Mouse (Mus musculus): ENCODE data around the gene Morc3. TPM values are rescaled to one million over a fixed set of nuclear protein-coding genes. Genes with fewer than 3 reads are reported as not detected.

Gene Morc3
- polyA plus RNA-seq, 1 experiment: 34.2 TPM

DNA sequence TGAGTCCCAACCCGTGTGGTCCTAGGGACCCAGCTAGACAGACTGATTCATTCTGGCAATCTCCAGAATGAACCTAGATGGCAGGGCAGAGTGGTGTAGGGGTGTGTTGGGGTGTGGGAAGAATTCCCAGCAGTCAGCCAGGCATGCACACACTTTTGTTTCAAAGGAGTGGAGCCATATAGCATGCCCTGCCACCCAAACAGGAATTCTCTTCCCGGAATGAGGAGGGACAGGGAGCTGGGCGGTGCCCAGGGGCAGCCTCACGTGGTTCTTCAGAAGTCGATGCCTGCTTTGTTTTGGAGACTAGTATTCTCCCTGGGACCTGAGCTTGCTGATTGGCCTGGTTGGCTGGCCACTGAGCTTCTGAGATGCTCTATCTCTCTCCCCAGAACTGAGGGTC is 37.1 kb upstream of the Morc3 start:
- 83% methylated on average over 5 of the region's 5 CpGs for WGBS
- TF ChIP-seq CTCF (IDR thresholded peaks at IDR 0.05; ENCODE audit: control insufficient read depth, insufficient read depth, low read length): no peak
- no peak for TF ChIP-seq POLR2A (IDR thresholded peaks at IDR 0.05; ENCODE audit: borderline replicate concordance, control insufficient read depth, low read depth, low read length)
- H3K4me1 ChIP-seq (ENCODE audit: control insufficient read depth, insufficient read depth, low read length): no peaks in the 10 kb centered on the region; the same call in 1 of the 2 replicates
- H3K27ac ChIP-seq (ENCODE audit: control insufficient read depth, insufficient read depth, low read depth, low read length, poor library complexity): no peak overlapping the region
- H3K4me3 ChIP-seq (replicated peaks; ENCODE audit: control insufficient read depth, low read depth, low read length): no peak overlapping the region

DNA sequence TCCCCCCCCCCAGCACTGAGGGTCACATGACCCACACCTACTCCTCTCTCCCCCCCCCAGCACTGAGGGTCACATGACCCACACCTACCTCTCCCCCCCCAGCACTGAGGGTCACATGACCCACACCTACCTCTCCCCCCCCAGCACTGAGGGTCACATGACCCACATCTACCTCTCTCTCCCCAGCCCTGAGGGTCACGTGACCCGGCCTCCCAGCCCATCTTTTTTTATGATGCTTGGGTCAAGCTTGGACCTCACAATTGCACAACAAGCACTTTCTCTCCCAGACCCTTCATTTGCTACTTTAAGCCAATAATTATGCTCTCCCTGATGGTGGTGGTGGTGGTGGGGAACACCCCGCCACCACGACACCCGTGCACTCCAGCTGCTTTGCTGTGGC is 36.5 kb upstream of the Morc3 start:
- TF ChIP-seq CTCF (IDR thresholded peaks at IDR 0.05; ENCODE audit: control insufficient read depth, insufficient read depth, low read length): no peak
- TF ChIP-seq POLR2A (IDR thresholded peaks at IDR 0.05; ENCODE audit: borderline replicate concordance, control insufficient read depth, low read depth, low read length): no peak
- Histone ChIP-seq H3K4me1 (ENCODE audit: control insufficient read depth, insufficient read depth, low read length) (no peaks in the 10 kb centered on the region; the same call in 1 of the 2 replicates), H3K4me3 (replicated peaks; ENCODE audit: control insufficient read depth, low read depth, low read length) (no peak overlapping the region), H3K27ac (ENCODE audit: control insufficient read depth, insufficient read depth, low read depth, low read length, poor library complexity) (no peak overlapping the region)
- 91% methylated on average over 5 of the region's 5 CpGs for WGBS

DNA sequence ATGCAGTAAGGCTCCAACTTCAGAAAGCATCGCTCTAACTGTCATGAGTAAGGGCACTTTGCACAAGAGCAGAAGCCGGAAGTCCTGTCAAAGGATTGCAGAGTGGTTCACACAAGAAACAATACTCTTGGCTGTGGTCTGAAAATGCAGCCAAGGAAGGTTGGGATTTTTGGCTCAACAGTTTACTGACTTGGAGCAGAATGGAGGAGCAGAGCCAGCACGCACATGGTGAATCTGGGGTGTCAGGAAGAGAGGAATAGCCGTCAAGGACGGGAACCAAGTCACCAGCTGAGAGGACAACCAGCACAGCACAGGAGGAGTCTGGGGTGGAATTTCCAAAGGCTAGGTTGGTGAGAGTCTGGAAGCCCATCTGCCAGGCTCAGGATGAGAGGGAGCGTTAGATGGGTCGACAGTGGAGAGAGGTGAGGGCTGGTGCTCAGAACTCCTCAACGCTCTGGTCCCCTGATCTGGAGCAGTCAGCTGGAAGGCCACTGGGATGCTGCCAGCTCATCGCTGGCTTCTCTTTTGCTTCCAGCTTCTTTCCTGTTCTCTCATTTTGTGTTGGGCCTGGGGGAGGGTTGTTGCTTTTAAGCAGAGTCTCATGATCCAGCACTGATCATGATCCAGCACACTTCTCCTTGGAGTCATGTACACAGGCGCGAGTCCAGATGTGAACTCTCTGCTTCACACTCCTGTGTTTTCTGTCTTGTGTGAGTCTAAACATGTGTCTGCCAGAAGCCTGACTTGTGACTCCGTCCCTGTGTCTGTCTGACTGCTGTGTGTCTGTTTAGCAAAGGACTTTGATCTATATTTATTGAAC is 34.7 kb upstream of the Morc3 start:
- no peak overlapping the region for H3K4me3 ChIP-seq (replicated peaks; ENCODE audit: control insufficient read depth, low read depth, low read length)
- WGBS: 80% methylated on average over 12 of the region's 12 CpGs
- H3K4me1 ChIP-seq (ENCODE audit: control insufficient read depth, insufficient read depth, low read length): no peaks in the 10 kb centered on the region; the same call in 1 of the 2 replicates
- TF ChIP-seq CTCF (IDR thresholded peaks at IDR 0.05; ENCODE audit: control insufficient read depth, insufficient read depth, low read length) (no peak), POLR2A (IDR thresholded peaks at IDR 0.05; ENCODE audit: borderline replicate concordance, control insufficient read depth, low read depth, low read length) (no peak)
- H3K27ac ChIP-seq (ENCODE audit: control insufficient read depth, insufficient read depth, low read depth, low read length, poor library complexity): no peak overlapping the region

DNA sequence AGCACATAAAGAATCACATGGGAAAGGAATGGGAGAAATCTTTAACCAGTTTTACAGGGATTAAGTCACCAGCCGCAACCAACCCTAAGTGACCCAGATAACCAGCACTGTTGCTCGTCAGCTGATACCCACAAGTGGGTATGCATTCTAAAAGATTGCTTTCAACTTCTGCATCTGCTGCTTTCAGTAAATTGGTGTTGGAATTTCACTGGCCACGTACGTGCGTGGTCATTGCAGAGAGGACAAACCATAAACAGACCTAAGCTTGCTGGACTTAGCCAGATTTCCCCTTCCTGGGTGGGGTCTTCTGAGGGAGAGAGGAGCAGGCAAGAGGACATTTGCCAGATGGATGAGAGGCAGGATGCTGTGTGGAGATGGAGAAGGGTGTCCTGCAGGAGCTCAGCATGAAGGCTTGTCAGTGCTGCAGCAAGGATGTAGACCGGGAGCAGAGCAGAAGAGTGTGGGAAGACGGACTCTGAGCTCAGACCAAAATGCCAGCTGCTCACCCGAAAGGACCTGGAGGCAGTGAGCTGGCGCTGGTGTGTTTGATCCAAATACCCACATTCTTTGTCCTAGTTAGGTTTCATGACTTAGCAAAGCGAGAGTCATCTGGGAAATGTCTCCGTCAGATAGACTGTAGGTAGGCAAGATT is 34.0 kb upstream of the Morc3 start:
- Histone ChIP-seq H3K4me3 (replicated peaks; ENCODE audit: control insufficient read depth, low read depth, low read length) (no peak overlapping the region), H3K27ac (ENCODE audit: control insufficient read depth, insufficient read depth, low read depth, low read length, poor library complexity) (no peak overlapping the region), H3K4me1 (ENCODE audit: control insufficient read depth, insufficient read depth, low read length) (no peaks in the 10 kb centered on the region; the same call in 1 of the 2 replicates)
- WGBS: 82% methylated on average over 11 of the region's 11 CpGs
- no peak for TF ChIP-seq CTCF (IDR thresholded peaks at IDR 0.05; ENCODE audit: control insufficient read depth, insufficient read depth, low read length)
- no peak for TF ChIP-seq POLR2A (IDR thresholded peaks at IDR 0.05; ENCODE audit: borderline replicate concordance, control insufficient read depth, low read depth, low read length)

DNA sequence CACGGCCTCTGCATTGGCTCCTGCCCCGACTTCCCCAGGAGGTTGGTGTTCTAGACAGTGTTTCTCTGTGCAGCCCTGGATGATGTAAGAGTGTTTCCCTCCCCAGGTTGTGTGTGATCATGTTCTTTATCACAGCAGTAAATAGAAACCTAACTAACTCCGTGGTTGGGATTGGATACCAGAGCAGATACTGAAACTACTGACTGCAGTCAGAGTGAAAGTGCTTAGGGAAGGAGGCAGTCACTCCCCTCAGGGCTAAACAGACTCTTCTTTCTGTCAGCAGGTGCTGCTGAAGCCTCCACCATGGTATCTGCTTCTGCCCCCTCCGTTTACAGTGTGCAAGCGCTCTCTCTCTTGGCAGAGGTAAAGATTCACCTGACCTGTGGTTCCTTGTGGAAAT is 33.3 kb upstream of the Morc3 start:
- no peaks in the 10 kb centered on the region; the same call in 1 of the 2 replicates for H3K4me1 ChIP-seq (ENCODE audit: control insufficient read depth, insufficient read depth, low read length)
- no peak overlapping the region; the same call in 1 of the 2 replicates for H3K27ac ChIP-seq (ENCODE audit: control insufficient read depth, insufficient read depth, low read depth, low read length, poor library complexity)
- 49% methylated on average over 5 of the region's 5 CpGs for WGBS
- TF ChIP-seq CTCF (IDR thresholded peaks at IDR 0.05; ENCODE audit: control insufficient read depth, insufficient read depth, low read length): no peak
- TF ChIP-seq POLR2A (IDR thresholded peaks at IDR 0.05; ENCODE audit: borderline replicate concordance, control insufficient read depth, low read depth, low read length): no peak
- H3K4me3 ChIP-seq (replicated peaks; ENCODE audit: control insufficient read depth, low read depth, low read length): no peak overlapping the region

DNA sequence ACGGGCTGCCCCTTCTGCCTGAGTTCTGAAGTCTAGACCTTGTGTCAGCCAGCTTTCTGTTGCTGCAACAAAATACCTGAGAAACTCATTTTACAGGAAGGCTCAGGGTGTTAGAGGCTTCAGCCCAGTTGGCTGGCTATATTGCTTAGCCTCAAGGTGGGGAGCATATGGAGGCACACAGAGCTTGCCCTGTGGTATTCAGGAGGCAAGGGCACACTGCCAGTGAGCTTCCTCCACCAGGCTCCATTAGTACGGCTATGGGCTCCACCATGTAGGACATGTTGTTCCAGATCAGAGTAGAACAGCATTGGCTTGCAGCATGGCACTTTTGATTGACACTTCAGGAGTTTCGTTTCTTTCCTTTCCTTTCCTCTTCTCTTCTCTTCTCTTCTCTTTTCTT is 32.9 kb upstream of the Morc3 start:
- no peaks in the 10 kb centered on the region; the same call in 1 of the 2 replicates for H3K4me1 ChIP-seq (ENCODE audit: control insufficient read depth, insufficient read depth, low read length)
- TF ChIP-seq CTCF (IDR thresholded peaks at IDR 0.05; ENCODE audit: control insufficient read depth, insufficient read depth, low read length) (no peak), POLR2A (IDR thresholded peaks at IDR 0.05; ENCODE audit: borderline replicate concordance, control insufficient read depth, low read depth, low read length) (no peak)
- H3K4me3 ChIP-seq (replicated peaks; ENCODE audit: control insufficient read depth, low read depth, low read length): no peak overlapping the region
- H3K27ac ChIP-seq (ENCODE audit: control insufficient read depth, insufficient read depth, low read depth, low read length, poor library complexity): no peak overlapping the region; the same call in 1 of the 2 replicates
- WGBS: 66% methylated on average over 3 of the region's 3 CpGs

DNA sequence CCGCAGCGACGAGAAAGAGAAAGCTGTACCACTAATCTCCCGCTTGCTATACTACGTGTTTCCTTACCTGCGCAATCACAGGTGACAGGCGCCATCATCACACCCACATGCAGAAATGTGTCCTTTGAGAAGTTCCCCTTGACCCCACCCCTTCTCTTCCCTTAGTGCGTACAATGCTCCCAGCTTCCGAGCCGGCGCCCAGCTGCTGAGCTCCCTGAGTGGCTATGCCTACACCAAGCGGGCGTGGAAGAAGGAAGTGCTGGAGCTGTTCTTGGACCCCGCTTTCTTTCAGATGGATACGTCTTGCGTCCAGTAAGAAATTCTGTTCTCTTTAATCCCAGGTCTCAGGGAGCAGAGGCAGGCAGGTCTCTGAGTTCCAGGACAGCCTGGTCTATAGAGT is 32.0 kb upstream of the Morc3 start:
- Histone ChIP-seq H3K4me1 (ENCODE audit: control insufficient read depth, insufficient read depth, low read length) (no peaks in the 10 kb centered on the region; the same call in 1 of the 2 replicates), H3K27ac (ENCODE audit: control insufficient read depth, insufficient read depth, low read depth, low read length, poor library complexity) (no peak overlapping the region), H3K4me3 (replicated peaks; ENCODE audit: control insufficient read depth, low read depth, low read length) (no peak overlapping the region)
- TF ChIP-seq CTCF (IDR thresholded peaks at IDR 0.05; ENCODE audit: control insufficient read depth, insufficient read depth, low read length): no peak
- TF ChIP-seq POLR2A (IDR thresholded peaks at IDR 0.05; ENCODE audit: borderline replicate concordance, control insufficient read depth, low read depth, low read length): no peak
- WGBS: 91% methylated on average over 16 of the region's 16 CpGs

DNA sequence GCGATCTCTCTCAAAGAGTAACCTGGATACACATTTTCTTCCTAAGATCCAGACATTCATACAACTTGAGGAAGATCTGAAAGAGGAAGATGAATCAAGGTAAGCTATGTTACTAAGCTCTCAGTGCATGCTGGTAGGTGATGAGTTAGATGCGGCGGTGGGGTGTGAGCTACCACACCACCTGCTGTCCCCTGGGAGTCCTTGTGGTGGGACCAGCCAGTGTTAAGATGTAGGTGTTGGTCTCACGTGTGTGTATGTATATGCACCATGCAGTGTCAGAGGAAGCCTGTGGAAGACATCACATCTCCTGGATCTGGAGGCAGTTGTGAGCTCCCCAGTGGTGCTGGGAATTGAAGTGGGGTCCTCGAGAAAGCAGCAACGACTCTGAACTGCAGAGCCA is 24.8 kb upstream of the Morc3 start:
- H3K4me3 ChIP-seq (replicated peaks; ENCODE audit: control insufficient read depth, low read depth, low read length): no peak overlapping the region
- WGBS: 81% methylated on average over 6 of the region's 6 CpGs
- H3K4me1 ChIP-seq (ENCODE audit: control insufficient read depth, insufficient read depth, low read length): peaks cover 10% of the 10 kb centered on the region
- no peak overlapping the region for H3K27ac ChIP-seq (ENCODE audit: control insufficient read depth, insufficient read depth, low read depth, low read length, poor library complexity)
- TF ChIP-seq CTCF (IDR thresholded peaks at IDR 0.05; ENCODE audit: control insufficient read depth, insufficient read depth, low read length): no peak
- no peak for TF ChIP-seq POLR2A (IDR thresholded peaks at IDR 0.05; ENCODE audit: borderline replicate concordance, control insufficient read depth, low read depth, low read length)
